ENCODE assay signal across 18 mouse cellular contexts in the genomic region with DNA sequence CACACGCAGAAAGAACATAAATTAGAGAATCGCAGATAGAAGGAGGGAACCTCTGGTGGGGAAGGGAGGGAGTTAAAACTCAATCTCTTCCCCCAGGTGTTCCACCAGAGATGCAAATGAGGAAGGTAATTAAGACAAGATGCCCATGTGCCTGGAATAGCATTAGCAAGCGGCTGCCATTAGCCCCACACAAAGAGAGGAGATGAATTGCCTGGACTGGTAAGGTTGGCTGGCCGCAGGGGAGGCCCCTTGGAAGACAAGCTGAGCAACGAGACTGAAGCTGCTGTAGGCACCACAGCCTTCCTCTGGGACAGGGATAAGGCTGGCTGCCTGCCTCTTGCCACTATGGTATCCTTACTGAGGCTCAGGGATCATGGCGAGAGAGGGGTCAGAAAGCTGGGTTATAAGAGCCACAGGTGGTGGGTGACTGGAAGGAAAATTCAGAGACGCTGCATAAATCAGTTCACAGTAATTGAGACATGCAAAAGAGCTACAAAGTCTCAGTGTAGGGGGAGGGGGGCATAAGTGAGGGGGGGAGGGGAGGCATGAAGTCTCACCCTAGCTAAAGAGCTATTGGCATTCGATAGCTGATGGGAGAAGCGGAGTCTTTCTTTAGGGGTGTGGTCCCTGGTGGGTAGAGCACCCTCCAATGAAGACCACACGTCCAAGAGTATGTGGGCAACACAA.
DNase-seq lines count a peak whose midpoint lies in the region; ATAC-seq and TF ChIP-seq lines count a peak whose summit lies in the region.
"Had no signal": no experiment of that assay in that cellular context is flagged by ENCODE, and none has a peak within 500 bp of the region (broad histone marks: within the 10 kb centered on the region; RNA-seq: fewer than 3 reads in every experiment).

No protein-coding gene starts in this region.

- peaks cover 30% of the 10 kb centered on the region for H3K4me1 ChIP-seq in hindbrain, embryonic 12.5 days
- peaks cover 16% of the 10 kb centered on the region for H3K4me1 ChIP-seq in midbrain, embryonic 15.5 days
- H3K4me1 ChIP-seq: intestine, embryonic 15.5 days had no signal

- WGBS in hindbrain, embryonic 12.5 days = 44% methylated on average over 10 of the region's 10 CpGs
- 46% methylated on average over 10 of the region's 10 CpGs for WGBS in midbrain, embryonic 15.5 days

- peaks cover 11% of the 10 kb centered on the region; the same call in 1 of the 2 replicates for H3K36me3 ChIP-seq in hindbrain, embryonic 12.5 days
- H3K36me3 ChIP-seq in midbrain, embryonic 15.5 days (replicated peaks) = peaks cover 10% of the 10 kb centered on the region; the same call in 1 of the 2 replicates
- H3K36me3 ChIP-seq: embryonic facial prominence, embryonic 12.5 days; intestine, embryonic 15.5 days; kidney, embryonic 15.5 days had no signal

- no peak for TF ChIP-seq CTCF in brain, embryonic 14.5 days (IDR thresholded peaks at IDR 0.05; ENCODE audit: borderline replicate concordance, extremely low read depth, insufficient read depth, insufficient read length)

- no peak overlapping the region for H3K4me3 ChIP-seq in hindbrain, embryonic 12.5 days
- no peak overlapping the region for H3K4me3 ChIP-seq in midbrain, embryonic 15.5 days
- H3K4me3 ChIP-seq: embryonic facial prominence, embryonic 12.5 days; intestine, embryonic 15.5 days; kidney, embryonic 15.5 days had no signal

- 0 out of 2 replicates have a peak, but pooled peaks cover 5% of the 10 kb centered on the region for H3K9me3 ChIP-seq in hindbrain, embryonic 12.5 days (replicated peaks)
- no peaks in the 10 kb centered on the region; the same call in 1 of the 2 replicates for H3K9me3 ChIP-seq in midbrain, embryonic 15.5 days
- H3K9me3 ChIP-seq: embryonic facial prominence, embryonic 12.5 days; intestine, embryonic 15.5 days; kidney, embryonic 15.5 days had no signal

- peak; percentile 55; the same call in 1 of the 2 replicates for ATAC-seq in hindbrain, embryonic 12.5 days (ENCODE audit: low FRiP score)
- no peak for ATAC-seq in midbrain, embryonic 15.5 days (replicated peaks)
- ATAC-seq: CD4-positive, CD25-positive, alpha-beta regulatory T cell, adult 4 months; intestine, embryonic 15.5 days had no signal

- H3K27ac ChIP-seq in hindbrain, embryonic 12.5 days = peak overlapping the region; percentile 80
- H3K27ac ChIP-seq in midbrain, embryonic 15.5 days = peak overlapping the region; percentile 47
- H3K27ac ChIP-seq: embryonic facial prominence, embryonic 12.5 days; intestine, embryonic 15.5 days; kidney, embryonic 15.5 days; macrophage had no signal

- H3K4me2 ChIP-seq in hindbrain, embryonic 12.5 days (replicated peaks) = no peak overlapping the region
- H3K4me2 ChIP-seq in midbrain, embryonic 15.5 days = no peak overlapping the region
- H3K4me2 ChIP-seq: embryonic facial prominence, embryonic 12.5 days; heart, embryonic 11.5 days; intestine, embryonic 15.5 days; kidney, embryonic 15.5 days had no signal

- no peak for TF ChIP-seq POLR2A in brain, embryonic 14.5 days (IDR thresholded peaks at IDR 0.05; ENCODE audit: borderline replicate concordance, extremely low read depth, insufficient read depth, insufficient read length, poor library complexity, severe bottlenecking)

- peak; percentile 81 for DNase-seq in A20 (ENCODE audit: low read depth, low spot score)
- DNase-seq in brain, embryonic 14.5 days (ENCODE audit: low read depth) = peak; percentile 85
- DNase-seq in spleen, postnatal 10 days (ENCODE audit: low spot score in 2 of 2) = no peak
- DNase-seq in frontal cortex, postnatal 14 days (ENCODE audit: low spot score in 2 of 2) = no peak
- no peak for DNase-seq in left cerebral cortex, adult 11 months (ENCODE audit: low spot score)
- DNase-seq: cerebellum, adult 11 months; layer of hippocampus, postnatal 36 days; lung, adult 2 months; right cerebral cortex, adult 18-20 months; thymus, adult 2 months had no signal

- no peak overlapping the region for H3K9ac ChIP-seq in hindbrain, embryonic 12.5 days
- H3K9ac ChIP-seq in midbrain, embryonic 15.5 days = no peak overlapping the region
- H3K9ac ChIP-seq: embryonic facial prominence, embryonic 12.5 days; intestine, embryonic 15.5 days; kidney, embryonic 15.5 days had no signal

- no peaks in the 10 kb centered on the region for H3K27me3 ChIP-seq in hindbrain, embryonic 12.5 days
- H3K27me3 ChIP-seq in midbrain, embryonic 15.5 days (replicated peaks) = no peaks in the 10 kb centered on the region
- H3K27me3 ChIP-seq: embryonic facial prominence, embryonic 12.5 days; intestine, embryonic 15.5 days; kidney, embryonic 15.5 days had no signal

Comparison
In these comparisons a context has a peak if more than half of its experiments do, and no peak if none do; other contexts are left out.
1. DNase-seq: peak in A20 (single experiment) and brain, embryonic 14.5 days (single experiment); none in spleen, postnatal 10 days (0 of 2), frontal cortex, postnatal 14 days (0 of 2) and left cerebral cortex, adult 11 months (single experiment).